Mouse (Mus musculus): ENCODE measurements at regions not wholly inside any gene's neighbourhood (a gene's known extent, or its start where the extent isn't known, plus 50 kb on each side); places are given as distances from the start of the nearest gene placed in this dataset.

DNA sequence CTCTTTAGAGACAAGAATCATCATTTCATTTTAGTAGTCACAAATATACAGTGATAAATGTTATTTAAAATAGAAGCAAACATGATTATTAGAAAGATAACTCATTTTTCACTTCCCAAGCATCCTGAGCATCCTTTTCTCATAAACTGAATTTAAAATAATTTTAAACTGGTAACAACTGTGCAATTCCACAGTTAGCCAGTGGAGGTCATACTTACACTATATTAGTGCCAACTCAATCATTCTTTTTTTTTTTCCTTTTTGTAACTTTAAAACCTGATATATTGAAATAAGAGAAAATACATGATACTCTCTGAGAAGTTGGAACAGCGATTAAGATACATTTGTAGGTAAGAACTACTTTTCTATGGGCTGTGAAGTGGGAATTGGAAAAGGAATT is 113.2 kb upstream of the Gm17509 start:
- DNase-seq (ENCODE audit: low spot score), result no peak

DNA sequence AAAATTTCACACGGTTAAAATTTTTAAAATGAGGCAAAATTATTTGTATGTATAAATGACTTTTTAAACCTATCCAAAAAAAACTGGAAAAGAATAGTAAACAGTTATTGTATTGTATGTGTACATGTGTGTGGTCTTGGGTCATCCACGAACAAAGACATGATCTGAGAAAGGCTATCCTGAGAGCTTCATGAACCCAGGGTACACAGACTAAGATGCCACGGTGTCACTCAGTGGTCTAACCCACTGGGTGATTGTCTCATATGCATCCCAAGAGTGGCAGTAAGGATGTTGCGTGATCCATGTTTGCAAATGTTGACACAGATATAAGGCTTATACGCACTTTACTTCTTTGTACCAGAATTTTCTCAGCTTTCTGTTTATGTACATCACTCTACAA is 113.7 kb upstream of the Gm17509 start:
- no peak for DNase-seq (ENCODE audit: low spot score)

DNA sequence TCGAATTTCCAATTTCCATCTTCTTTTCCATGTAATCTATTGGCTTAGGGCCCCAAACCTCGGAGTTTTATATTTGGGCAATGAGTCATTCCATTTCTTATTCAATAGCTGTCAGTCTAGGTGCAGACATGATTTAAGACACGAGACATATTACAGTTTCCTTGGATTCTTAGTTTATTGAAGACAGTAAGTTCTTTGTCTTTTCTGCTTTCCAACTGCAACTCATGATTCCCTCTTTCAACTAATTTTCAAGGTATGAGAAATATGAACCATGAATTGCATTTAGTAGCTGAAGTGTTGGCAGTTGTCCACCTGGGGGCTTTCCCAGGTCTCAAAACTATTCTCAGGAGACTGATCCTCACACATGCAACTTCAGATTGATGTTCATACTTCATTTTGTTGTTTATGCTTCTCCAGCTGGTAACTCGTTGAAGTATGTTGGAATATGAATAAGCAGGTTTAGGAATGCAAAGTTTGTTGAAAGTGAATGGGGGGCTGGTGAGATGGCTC is 160.3 kb upstream of the Gm17509 start:
- DNase-seq (ENCODE audit: low spot score), result no peak

DNA sequence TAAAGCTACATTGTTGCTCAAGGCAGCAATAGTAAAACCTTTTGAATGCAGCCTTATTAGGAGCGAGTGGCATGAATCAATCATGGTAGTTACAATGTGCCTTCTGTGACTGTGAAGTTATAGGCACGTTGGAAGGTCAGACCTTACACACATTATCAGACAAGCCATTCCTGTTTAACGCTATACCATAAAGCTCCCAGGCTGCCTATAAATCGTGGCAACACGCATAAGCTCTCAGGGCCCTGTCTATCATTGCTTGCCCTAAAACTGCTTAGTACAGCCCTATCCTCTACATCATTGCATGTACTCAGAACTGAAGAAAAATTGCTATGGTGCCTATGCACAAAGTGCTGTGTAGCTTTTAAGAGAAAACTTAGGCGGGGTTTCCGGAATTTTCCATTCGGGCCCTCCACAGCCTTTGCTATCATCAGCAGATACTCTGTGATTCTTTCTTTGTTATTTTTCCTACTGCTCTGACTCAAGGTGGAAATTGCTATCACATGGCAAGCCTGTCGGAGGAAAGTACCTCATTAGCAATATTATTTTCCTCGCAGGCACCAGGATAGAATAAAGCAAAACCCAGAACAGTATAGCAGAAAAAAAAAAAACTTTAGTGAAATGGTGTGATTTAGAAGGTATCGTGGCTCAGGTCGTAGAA is 162.7 kb upstream of the Gm17509 start:
- no peak for DNase-seq (ENCODE audit: low spot score)

DNA sequence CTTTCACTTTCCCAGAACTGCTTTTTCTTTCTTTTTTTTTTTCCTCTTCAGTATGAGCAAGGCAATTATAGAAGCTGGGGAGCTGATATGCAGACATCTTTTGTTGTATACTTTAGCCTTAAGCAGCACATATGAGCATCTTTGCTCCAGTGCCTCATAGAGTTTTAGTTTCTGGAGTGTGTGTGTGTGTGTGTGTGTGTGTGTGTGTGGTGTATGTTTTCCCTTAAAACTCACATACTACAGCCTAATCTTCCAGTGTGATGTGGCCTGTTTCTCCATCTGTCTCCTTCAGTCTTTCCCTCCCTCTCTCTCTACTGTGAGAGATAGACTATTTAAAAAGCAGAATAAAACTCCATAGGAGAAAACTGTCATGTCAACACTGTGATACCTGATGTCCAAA is 169.4 kb upstream of the Gm17509 start:
- DNase-seq (ENCODE audit: low spot score), result no peak

DNA sequence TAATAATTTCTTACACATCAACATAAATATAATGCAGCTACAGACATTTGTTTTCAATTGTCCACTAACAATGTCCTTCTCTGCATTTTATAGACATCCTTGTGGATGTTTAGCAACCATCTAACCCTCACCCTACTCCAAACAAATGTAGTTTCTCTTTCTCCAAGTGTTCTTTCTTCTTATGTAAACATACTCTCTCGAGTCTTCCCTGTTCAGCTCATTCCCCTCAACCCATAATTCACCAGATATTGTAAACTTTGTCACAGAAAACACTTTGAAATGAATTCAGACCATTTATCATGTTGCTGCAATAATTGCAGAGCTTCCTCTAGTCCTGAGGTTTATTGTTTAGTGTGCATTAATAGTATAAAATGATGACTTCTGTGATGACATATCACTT is 172.6 kb upstream of the Gm17509 start:
- DNase-seq (ENCODE audit: low spot score), result no peak

DNA sequence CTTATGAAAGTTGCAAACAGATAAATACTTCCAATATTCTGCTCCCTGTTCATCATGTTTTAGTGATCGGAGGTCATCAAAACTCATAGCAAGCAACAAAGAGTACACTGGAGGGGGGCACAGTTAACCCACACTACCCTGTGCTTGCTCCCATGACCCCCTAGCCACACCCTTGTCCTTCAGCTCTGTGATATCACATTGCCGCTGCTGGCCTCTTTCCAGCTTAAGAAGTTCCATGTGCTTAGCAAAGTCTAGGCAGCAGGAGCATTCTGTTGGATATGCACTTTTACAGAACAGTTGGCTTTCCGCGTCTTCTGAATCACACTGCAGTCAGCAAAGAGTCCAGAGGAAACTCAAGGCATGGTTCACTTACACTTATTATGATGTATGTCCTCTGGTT is 180.4 kb upstream of the Gm17509 start:
- DNase-seq (ENCODE audit: low spot score), result no peak

DNA sequence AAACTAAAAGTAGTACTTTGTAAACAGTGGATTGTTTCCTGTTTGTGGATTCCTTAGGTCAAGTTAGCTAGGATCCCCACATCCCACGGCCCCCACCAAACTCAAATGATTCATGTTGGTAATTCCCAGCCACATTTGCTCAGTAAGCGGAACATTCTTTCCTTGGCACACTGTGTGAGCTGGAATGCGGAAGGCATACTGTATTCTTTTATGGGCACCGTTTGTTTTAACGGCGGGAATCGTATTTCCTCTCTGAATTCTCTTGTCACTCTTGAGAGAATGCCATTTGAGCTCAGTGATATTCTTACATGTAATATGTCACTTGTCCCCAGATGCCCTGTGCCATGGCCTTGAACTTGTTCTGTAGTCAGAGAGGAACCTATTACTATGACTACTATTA is 189.1 kb upstream of the Gm17509 start:
- peak; percentile 1 for DNase-seq (ENCODE audit: low spot score)

DNA sequence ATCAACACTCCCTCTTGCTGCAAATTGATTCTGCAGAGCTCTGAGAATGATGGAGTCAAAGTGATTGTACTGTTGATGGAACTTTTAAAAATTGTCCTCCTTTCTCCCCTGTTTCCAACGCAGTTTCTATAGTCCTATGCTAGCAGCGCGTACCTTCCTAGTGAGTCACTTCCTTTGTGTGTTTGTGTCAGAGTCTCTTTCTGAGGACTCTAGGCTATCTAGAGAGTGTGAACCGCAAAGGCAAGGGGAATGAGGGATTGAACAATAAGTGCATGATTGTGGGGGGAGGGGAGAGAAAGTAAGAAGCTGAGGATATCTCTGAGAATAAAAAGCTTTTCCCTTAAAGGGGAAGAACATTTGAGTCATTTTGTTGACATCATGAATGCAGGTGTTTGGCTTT is 188.5 kb upstream of the Hcn1 start:
- no peak for DNase-seq (ENCODE audit: low spot score)

DNA sequence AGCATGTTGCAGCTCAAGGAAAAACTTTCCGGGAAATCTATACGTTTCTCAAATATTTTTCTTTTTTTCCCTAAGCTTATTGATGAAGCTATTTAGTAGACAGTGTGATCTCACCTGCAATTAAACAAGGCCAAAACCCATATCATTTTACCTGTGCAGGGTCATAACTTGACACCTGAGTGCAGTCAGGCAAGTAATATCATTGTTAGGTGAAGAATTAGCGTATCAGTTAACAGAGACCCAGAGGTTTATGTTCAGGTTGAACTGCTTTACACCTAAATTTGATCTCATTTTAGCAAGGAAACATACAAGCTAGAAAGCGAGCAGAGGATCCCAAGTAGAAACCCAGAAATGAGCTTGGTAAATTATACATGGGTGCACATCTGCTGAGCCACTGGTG is 178.6 kb upstream of the Hcn1 start:
- no peak for DNase-seq (ENCODE audit: low spot score)

DNA sequence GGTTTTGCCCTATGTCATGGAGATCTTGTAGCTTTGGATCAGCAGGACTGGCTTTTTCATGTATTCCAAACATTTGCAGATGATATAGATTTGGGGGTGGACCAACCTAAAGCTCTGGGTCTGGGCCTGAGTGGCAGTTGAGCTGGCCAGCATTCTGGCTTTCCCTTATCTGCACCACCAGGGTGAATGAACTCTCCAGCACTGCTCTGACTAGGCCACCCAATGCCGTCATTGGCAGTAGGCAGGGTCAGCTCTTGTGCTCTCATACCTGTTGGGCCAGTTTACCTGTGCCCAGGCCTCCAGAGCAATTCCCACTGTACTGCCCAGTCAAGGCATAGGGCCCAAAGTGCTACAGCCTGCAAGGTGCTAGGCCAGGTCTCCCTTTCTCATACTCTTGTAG is 177.1 kb upstream of the Hcn1 start:
- DNase-seq (ENCODE audit: low spot score), result no peak

DNA sequence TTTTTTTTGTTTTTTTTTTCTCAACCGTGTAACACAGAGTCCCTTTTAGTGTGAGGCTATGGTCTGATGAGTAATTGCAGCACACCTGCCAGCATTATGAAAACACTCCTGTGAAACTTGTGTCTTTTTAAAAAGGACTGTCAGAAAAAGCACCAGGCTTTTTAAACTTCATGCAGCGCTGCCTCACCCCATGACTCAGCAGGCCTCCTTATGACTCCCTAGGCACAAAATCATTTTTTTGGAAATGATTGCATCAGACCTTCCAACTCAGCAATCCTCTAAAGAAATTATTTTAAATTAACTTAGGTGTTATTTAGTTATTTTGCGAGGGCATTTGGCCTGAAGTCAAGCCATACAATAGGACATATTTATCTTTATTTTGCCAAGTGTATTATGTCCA is 134.7 kb upstream of the Hcn1 start:
- no peak for DNase-seq (ENCODE audit: low spot score)

DNA sequence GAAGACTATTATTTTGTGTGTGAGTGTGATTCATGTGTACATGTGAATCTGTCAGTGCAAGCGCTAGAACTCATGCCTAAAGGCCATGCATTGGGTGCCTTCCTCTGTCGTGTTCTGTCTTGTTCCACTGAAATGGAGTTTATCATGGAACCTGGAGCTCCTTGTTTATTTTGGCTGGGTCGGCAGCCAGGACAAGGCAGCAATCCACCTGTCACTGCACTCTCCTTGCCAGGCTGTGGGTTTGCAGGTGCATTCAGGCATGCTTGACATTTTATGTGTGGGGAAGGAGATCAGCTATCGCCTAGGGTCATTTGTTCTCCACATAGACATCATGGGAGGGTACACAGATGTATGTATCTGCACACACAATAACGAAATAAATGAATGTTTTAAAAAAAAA is 129.4 kb upstream of the Hcn1 start:
- no peak for DNase-seq (ENCODE audit: low spot score)

DNA sequence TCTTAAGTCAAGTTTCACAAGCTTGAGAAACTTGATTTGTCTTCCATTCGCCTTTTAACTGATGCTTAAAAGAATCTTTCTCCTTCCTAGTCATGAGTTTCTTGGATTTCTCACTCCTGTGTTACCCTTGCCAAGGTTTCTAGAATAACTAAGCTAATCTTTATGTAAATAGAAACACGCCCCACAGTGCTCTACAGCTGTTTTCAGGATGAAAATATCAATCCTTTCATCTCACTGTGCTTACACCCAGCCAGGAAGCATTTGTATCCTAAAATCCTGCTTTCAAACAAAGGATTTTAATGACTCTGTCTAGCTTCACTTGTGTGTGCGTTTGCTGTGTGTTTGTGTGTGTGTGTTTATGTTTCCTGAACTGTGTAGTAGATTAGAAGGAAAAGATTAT is 119.5 kb upstream of the Hcn1 start:
- no peak for DNase-seq (ENCODE audit: low spot score)

DNA sequence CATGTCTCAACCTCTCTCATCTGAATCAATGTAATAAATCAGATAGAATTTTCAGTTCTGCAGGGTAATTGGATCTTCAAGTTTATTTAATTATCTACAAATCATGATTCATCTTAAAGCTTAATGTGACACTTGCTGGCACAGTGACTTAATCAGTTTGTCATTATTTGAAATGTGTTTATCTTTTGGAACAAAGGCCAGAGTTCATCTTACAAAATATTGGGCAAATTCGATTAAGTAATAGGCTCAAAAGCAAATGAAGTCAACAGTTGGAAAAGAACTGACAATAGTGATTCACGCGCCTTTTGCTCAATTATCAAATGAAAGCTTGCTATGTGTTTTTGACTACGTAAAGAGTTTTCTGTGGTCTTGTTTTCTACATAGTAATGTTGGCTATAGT is 93.4 kb upstream of the Hcn1 start:
- DNase-seq (ENCODE audit: low spot score), result no peak

DNA sequence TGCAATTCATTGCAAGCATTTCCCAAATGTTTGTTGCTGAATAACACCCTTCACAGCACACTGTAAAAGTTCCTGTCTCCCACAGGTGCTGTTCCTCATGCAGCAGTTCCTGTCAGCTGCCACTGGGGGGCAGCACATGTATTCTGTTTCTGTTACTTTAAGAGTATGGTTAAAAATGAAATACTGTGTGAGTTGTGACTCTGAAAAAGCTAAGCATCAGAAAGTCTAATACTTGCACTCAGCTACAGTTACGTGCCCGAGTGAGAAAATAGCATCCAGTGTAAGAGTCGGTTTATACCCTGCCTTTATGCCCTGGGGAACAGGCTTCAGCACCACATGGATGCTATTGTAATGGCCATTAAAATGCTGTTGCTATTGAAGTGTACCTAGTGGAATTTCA is 52.0 kb upstream of the Hcn1 start:
- no peak for DNase-seq (ENCODE audit: low spot score)

Data from lung, postnatal 25 days (tissue).